Mouse (Mus musculus) testis, adult 2 months (tissue): ENCODE results near the gene Crip1.

ENCODE experiments used
- CTCF ChIP-seq: fragments of 200-500 bp; IDR thresholded peaks from 2 replicates; pipeline ENCODE4 v1.5.1; 2012; ENCODE audit warnings: low read depth, mild to moderate bottlenecking, inconsistent platforms, low read length, moderate library complexity; ENCODE audit not compliant: control insufficient read depth, insufficient read depth, insufficient replicate concordance
- POLR2A ChIP-seq: fragments of 200-500 bp; IDR thresholded peaks from 2 replicates; pipeline ENCODE4 v1.6.1; 2012; ENCODE audit warnings: low read depth, mild to moderate bottlenecking, inconsistent platforms, low read length, moderate library complexity; ENCODE audit not compliant: control insufficient read depth

DNA sequence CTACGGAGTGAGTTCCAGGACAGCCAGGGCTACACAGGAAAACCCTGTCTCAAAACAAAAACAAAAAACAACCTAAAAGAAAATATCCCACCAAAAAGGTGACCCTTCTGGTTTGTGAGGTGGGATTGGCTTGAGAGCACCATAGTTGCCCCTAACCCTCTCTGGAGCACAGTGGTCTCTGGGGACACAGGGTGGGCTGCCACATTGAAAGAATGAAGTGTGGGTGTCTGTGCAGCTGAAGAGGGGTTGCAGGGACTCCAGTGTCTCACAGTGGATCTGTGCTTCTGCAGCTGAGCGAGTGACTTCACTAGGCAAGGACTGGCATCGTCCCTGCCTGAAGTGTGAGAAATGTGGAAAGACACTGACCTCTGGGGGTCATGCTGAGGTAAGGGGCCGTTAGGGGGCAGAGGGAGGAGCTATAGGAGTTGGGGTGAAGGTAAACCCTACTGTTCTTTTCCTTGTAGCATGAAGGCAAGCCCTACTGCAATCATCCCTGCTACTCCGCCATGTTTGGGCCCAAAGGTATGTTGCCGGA is 6.9 kb downstream of the Crip1 start:
- TF ChIP-seq CTCF (no peak), POLR2A (no peak)
